Mouse (Mus musculus) heart, embryonic 15.5 days (tissue): Measurements from ENCODE around the gene Ptch1. TPM values are rescaled to one million over a fixed set of nuclear protein-coding genes. Genes with fewer than 3 reads are reported as not detected.
A peak's percentile ranks its signal among the peaks of the same experiment; 100 is the strongest.

ENCODE experiments used
- ATAC-seq: fragments of 200-750 bp; cut with Nextera tagmentation; replicated peaks from 2 replicates; pipeline ENCODE4 v1.8.0; 2017; ENCODE audit warnings: low read depth, moderate TSS enrichment; ENCODE audit not compliant: insufficient number of reproducible peaks, insufficient read depth, low FRiP score
- H3K27ac ChIP-seq: fragments of 300-500 bp; sonication (generic); 2 replicates; pipeline ENCODE4 v1.5.1; 2015; ENCODE audit warnings: mild to moderate bottlenecking, inconsistent platforms
- H3K27me3 ChIP-seq: fragments of 300-500 bp; sonication (generic); 2 replicates; pipeline ENCODE4 v1.6.1; 2015; ENCODE audit warnings: inconsistent platforms
- H3K36me3 ChIP-seq: fragments of 300-500 bp; sonication (generic); 2 replicates; pipeline ENCODE4 v1.6.1; 2015; ENCODE audit warnings: mild to moderate bottlenecking, inconsistent platforms
- H3K4me1 ChIP-seq: fragments of 300-500 bp; sonication (generic); replicated peaks from 2 replicates; pipeline ENCODE4 v1.6.1; 2015; ENCODE audit warnings: inconsistent platforms
- H3K4me2 ChIP-seq: fragments of 300-500 bp; sonication (generic); 2 replicates; pipeline ENCODE4 v1.6.1; 2015; ENCODE audit warnings: inconsistent platforms, mild to moderate bottlenecking, moderate library complexity
- H3K4me3 ChIP-seq: fragments of 300-500 bp; sonication (generic); 2 replicates; pipeline ENCODE4 v1.5.1; 2015; ENCODE audit warnings: mild to moderate bottlenecking, inconsistent platforms
- H3K9ac ChIP-seq: fragments of 300-500 bp; sonication (generic); 2 replicates; pipeline ENCODE4 v1.6.1; 2015; ENCODE audit warnings: mild to moderate bottlenecking, inconsistent platforms
- H3K9me3 ChIP-seq: fragments of 300-500 bp; sonication (generic); replicated peaks from 2 replicates; pipeline ENCODE4 v1.6.1; 2016; ENCODE audit warnings: inconsistent platforms
- WGBS: fragments of 180-500 bp; shearing (Covaris S2); methylation state at CpG from one replicate; pipeline ENCODE4 v1.1.7; 2015; ENCODE audit warnings: mixed read lengths; 5-methylcytosine and 5-hydroxymethylcytosine counted together
- polyA plus RNA-seq: library from polyadenylated mRNA; unstranded; fragments of >200 nt; fragmentation: Nextera tagmentation; extraction: Ambion mirVana; gene quantifications from 2 replicates; pipeline ENCODE4 v1.2.1, GENCODE M21; 2015

Gene Ptch1
- polyA plus RNA-seq, 1 experiment from 2014 or later, result 5.4 TPM

GRCm38 (mm10) chr13:63529602-63530370, 43.6 kb downstream of the Ptch1 start:
- 60% methylated on average over 3 of the region's 3 CpGs for WGBS
- Histone ChIP-seq H3K4me2 (no peak overlapping the region), H3K27me3 (no peaks in the 10 kb centered on the region), H3K27ac (no peak overlapping the region), H3K9me3 (no peaks in the 10 kb centered on the region), H3K36me3 (peaks cover 76% of the 10 kb centered on the region), H3K9ac (no peak overlapping the region), H3K4me3 (no peak overlapping the region), H3K4me1 (peaks cover 14% of the 10 kb centered on the region)
- no peak for ATAC-seq

GRCm38 (mm10) chr13:63528852-63529251, 44.5 kb downstream of the Ptch1 start:
- WGBS, result 27% methylated on average over 2 of the region's 2 CpGs
- ATAC-seq, result no peak
- Histone ChIP-seq H3K9me3 (no peaks in the 10 kb centered on the region), H3K9ac (no peak overlapping the region), H3K27ac (no peak overlapping the region), H3K36me3 (peaks cover 77% of the 10 kb centered on the region), H3K4me3 (no peak overlapping the region), H3K4me2 (no peak overlapping the region), H3K4me1 (peaks cover 14% of the 10 kb centered on the region), H3K27me3 (no peaks in the 10 kb centered on the region)

GRCm38 (mm10) chr13:63528164-63528675, 45.2 kb downstream of the Ptch1 start:
- Histone ChIP-seq H3K4me3 (no peak overlapping the region), H3K9ac (no peak overlapping the region), H3K4me1 (peaks cover 14% of the 10 kb centered on the region), H3K36me3 (peaks cover 72% of the 10 kb centered on the region), H3K9me3 (no peaks in the 10 kb centered on the region), H3K27me3 (no peaks in the 10 kb centered on the region), H3K27ac (0 out of 2 replicates have a peak overlapping the region, but pooled peaks have one; percentile 34), H3K4me2 (no peak overlapping the region)
- WGBS, result 32% methylated on average over 5 of the region's 5 CpGs
- peak; percentile 52; the same call in 1 of the 2 replicates for ATAC-seq

DNA sequence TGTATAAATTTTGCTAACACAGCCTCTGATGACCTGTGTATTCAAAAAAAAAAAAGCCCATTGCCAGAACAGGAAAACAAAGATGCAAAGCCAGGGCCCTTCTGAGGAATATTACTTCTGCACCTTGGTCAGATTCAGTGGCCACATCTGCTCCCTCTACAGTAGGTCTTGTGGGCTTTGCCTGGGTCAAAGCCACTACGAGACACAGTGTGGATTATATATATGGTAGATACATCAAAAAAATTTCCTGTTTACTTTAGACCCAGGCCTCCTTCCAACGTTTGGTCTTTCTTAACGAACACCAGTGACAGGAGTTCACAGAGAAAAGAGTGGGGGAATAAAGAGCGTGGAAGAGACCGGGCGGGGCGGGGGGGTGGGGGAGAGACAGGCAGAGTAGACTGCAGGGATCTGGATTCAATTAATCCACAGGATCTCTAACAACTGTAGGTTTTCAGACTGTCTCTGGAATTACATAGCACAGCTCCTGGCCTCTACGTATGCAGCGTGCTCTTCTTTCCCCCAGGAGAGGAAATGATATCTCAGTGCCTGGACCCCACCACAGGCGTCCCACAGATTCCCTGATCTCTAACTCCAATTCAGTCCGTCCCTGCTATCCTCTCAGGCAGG, 47.7 kb downstream of the Ptch1 start:
- H3K36me3 ChIP-seq, result peaks cover 66% of the 10 kb centered on the region
- H3K9me3 ChIP-seq, result no peaks in the 10 kb centered on the region
- peaks cover 14% of the 10 kb centered on the region for H3K4me1 ChIP-seq
- no peak for ATAC-seq
- H3K27ac ChIP-seq, result no peak overlapping the region
- no peak overlapping the region for H3K4me2 ChIP-seq
- no peak overlapping the region for H3K9ac ChIP-seq
- H3K27me3 ChIP-seq, result no peaks in the 10 kb centered on the region
- 61% methylated on average over 11 of the region's 11 CpGs for WGBS
- no peak overlapping the region for H3K4me3 ChIP-seq

GRCm38 (mm10) chr13:63524608-63525570, 48.5 kb downstream of the Ptch1 start:
- Histone ChIP-seq H3K27ac (no peak overlapping the region), H3K9ac (no peak overlapping the region), H3K36me3 (peaks cover 68% of the 10 kb centered on the region), H3K9me3 (no peaks in the 10 kb centered on the region), H3K4me1 (peaks cover 14% of the 10 kb centered on the region), H3K27me3 (no peaks in the 10 kb centered on the region), H3K4me3 (no peak overlapping the region), H3K4me2 (no peak overlapping the region)
- ATAC-seq, result no peak
- WGBS, result 71% methylated on average over 25 of the region's 25 CpGs

GRCm38 (mm10) chr13:63524061-63524460, 49.3 kb downstream of the Ptch1 start:
- Histone ChIP-seq H3K4me2 (no peak overlapping the region), H3K4me3 (no peak overlapping the region), H3K9ac (no peak overlapping the region), H3K4me1 (peaks cover 12% of the 10 kb centered on the region), H3K9me3 (no peaks in the 10 kb centered on the region), H3K27me3 (no peaks in the 10 kb centered on the region), H3K36me3 (peaks cover 77% of the 10 kb centered on the region), H3K27ac (no peak overlapping the region)
- ATAC-seq, result no peak
- WGBS, result 76% methylated on average over 2 of the region's 2 CpGs

- Histone ChIP-seq H3K4me3 (no peak overlapping the region), H3K9me3 (no peaks in the 10 kb centered on the region), H3K9ac (no peak overlapping the region), H3K27me3 (no peaks in the 10 kb centered on the region), H3K4me1 (peaks cover under 1% of the 10 kb centered on the region; the same call in 1 of the 2 replicates), H3K27ac (no peak overlapping the region), H3K4me2 (no peak overlapping the region), H3K36me3 (peaks cover 82% of the 10 kb centered on the region)
- 62% methylated on average over 10 of the region's 10 CpGs for WGBS
- no peak for ATAC-seq
These were observed 50.6 kb downstream of the Ptch1 start for GRCm38 (mm10) chr13:63522832-63523231.

- 89% methylated on average over 6 of the region's 6 CpGs for WGBS
- Histone ChIP-seq H3K9ac (no peak overlapping the region), H3K9me3 (no peaks in the 10 kb centered on the region), H3K4me1 (no peaks in the 10 kb centered on the region; the same call in 1 of the 2 replicates), H3K4me2 (no peak overlapping the region), H3K27ac (no peak overlapping the region), H3K27me3 (no peaks in the 10 kb centered on the region), H3K36me3 (peaks cover 85% of the 10 kb centered on the region), H3K4me3 (no peak overlapping the region)
- ATAC-seq, result no peak
These were observed 53.3 kb downstream of the Ptch1 start for GRCm38 (mm10) chr13:63520110-63520509.

DNA sequence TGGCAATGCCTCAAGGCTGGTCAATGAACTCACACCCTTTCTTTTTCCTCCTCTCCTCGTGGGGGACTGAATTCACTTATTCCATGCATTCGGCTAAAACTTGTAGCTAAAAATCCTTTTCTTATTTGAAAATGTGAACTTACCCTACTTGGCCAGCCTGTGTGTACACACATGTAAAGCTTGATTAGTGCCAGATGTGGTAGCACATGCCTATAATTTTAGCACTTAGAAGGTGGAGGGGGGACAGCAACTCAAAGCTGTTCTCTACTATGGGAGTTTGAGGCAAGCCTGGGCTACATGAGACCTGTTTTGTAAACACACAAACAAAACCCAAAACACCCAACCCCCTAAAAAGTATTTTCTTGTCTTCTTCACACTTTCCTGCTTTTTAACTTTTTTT, 56.9 kb downstream of the Ptch1 start:
- Histone ChIP-seq H3K36me3 (peaks cover 84% of the 10 kb centered on the region), H3K9me3 (no peaks in the 10 kb centered on the region), H3K4me3 (no peak overlapping the region), H3K9ac (no peak overlapping the region), H3K27ac (no peak overlapping the region), H3K4me1 (peaks cover 5% of the 10 kb centered on the region; the same call in 1 of the 2 replicates), H3K27me3 (no peaks in the 10 kb centered on the region), H3K4me2 (no peak overlapping the region)
- 84% methylated on average over 2 of the region's 2 CpGs for WGBS
- ATAC-seq, result no peak

DNA sequence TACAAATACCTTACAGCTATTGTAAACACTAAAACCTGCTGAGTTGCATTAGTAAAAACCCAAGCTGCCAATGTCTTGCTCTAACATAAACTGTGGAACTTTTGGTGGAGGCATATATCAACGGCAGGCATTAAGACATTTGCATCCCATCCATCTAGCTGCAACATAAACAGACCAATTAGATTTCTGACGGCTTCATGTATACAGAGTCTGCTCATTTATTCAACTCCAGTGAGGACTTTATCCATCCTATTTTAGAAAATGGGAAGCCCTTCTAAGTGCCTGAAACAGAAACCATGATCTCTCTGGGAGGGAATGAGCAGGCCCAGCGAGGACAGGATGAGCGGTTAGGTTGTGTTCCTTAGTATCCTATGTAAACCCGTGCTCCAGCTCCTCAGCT, 57.9 kb downstream of the Ptch1 start:
- ATAC-seq, result no peak
- WGBS, result 77% methylated on average over 5 of the region's 5 CpGs

GRCm38 (mm10) chr13:63514931-63515360, 58.5 kb downstream of the Ptch1 start:
- H3K27me3 ChIP-seq, result no peaks in the 10 kb centered on the region
- no peak overlapping the region for H3K9ac ChIP-seq
- ATAC-seq, result no peak
- no peak overlapping the region for H3K27ac ChIP-seq
- H3K4me2 ChIP-seq, result no peak overlapping the region
- peaks cover 87% of the 10 kb centered on the region for H3K36me3 ChIP-seq
- H3K4me3 ChIP-seq, result no peak overlapping the region
- no peaks in the 10 kb centered on the region for H3K9me3 ChIP-seq
- WGBS, result 79% methylated on average over 8 of the region's 8 CpGs
- peaks cover 5% of the 10 kb centered on the region; the same call in 1 of the 2 replicates for H3K4me1 ChIP-seq

More for the DNA sequence above, 57.9 kb downstream of the Ptch1 start:
- Histone ChIP-seq H3K4me3 (no peak overlapping the region), H3K27me3 (no peaks in the 10 kb centered on the region), H3K27ac (no peak overlapping the region), H3K9ac (no peak overlapping the region), H3K36me3 (peaks cover 87% of the 10 kb centered on the region), H3K4me2 (no peak overlapping the region), H3K9me3 (no peaks in the 10 kb centered on the region), H3K4me1 (peaks cover 5% of the 10 kb centered on the region; the same call in 1 of the 2 replicates)
